Mouse (Mus musculus): Measurements from ENCODE around the gene Slc37a2. TPM values are rescaled to one million over a fixed set of nuclear protein-coding genes. Genes with fewer than 3 reads are reported as not detected.

The Slc37a2 gene
- polyA plus RNA-seq, 1 experiment, result 7.3 TPM

- peak within 1 kb of the TSS; percentile 7; the same call in 1 of the 2 replicates for H3K27ac ChIP-seq (ENCODE audit: control insufficient read depth, insufficient read depth, low read depth, low read length, poor library complexity)
- WGBS, result under 1% methylated on average over 21 of the region's 21 CpGs
- H3K4me1 ChIP-seq (ENCODE audit: control insufficient read depth, insufficient read depth, low read length), result no peaks in the 10 kb centered on the region; the same call in 1 of the 2 replicates
- TF ChIP-seq POLR2A (IDR thresholded peaks at IDR 0.05; ENCODE audit: borderline replicate concordance, control insufficient read depth, low read depth, low read length) (no peak), CTCF (IDR thresholded peaks at IDR 0.05; ENCODE audit: control insufficient read depth, insufficient read depth, low read length) (no peak)
- H3K4me3 ChIP-seq (replicated peaks; ENCODE audit: control insufficient read depth, low read depth, low read length), result peak within 1 kb of the TSS; percentile 66
These were observed 47.6 kb downstream of the Slc37a2 start, which contains the start of gene Tmem218 for GRCm38 (mm10) chr9:37207929-37208411. Gene Tmem218, plus strand, starts transcription at chr9:37208223.

DNA sequence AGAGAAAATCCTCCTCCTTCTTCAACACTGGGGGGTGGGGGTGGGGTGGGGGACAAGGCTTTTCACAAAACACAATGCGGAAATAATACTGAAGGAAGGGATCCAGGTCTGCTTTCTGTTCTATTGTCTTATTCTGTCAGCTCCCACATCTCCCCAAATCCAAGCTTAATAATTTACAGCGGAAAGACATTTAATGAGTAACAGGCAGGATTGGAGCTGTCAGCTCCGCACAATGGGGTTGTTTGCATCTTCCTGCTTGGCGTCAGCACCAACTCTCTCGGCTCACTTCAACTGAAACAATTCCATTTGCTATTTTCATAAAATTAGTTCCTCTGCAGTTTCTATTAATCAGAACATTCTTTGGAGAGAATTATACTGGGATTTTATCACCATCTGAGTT is 51.7 kb downstream of the Slc37a2 start:
- whole genome bisulfite sequencing, result 81% methylated on average over 5 of the region's 5 CpGs
- no peak overlapping the region for H3K27ac ChIP-seq (ENCODE audit: control insufficient read depth, insufficient read depth, low read depth, low read length, poor library complexity)
- no peak overlapping the region for H3K4me3 ChIP-seq (replicated peaks; ENCODE audit: control insufficient read depth, low read depth, low read length)
- TF ChIP-seq CTCF (IDR thresholded peaks at IDR 0.05; ENCODE audit: control insufficient read depth, insufficient read depth, low read length) (no peak), POLR2A (IDR thresholded peaks at IDR 0.05; ENCODE audit: borderline replicate concordance, control insufficient read depth, low read depth, low read length) (no peak)
- no peaks in the 10 kb centered on the region for H3K4me1 ChIP-seq (ENCODE audit: control insufficient read depth, insufficient read depth, low read length)

GRCm38 (mm10) chr9:37200414-37200813 is 55.1 kb downstream of the Slc37a2 start:
- no peak overlapping the region for H3K4me3 ChIP-seq (replicated peaks; ENCODE audit: control insufficient read depth, low read depth, low read length)
- no peak overlapping the region for H3K27ac ChIP-seq (ENCODE audit: control insufficient read depth, insufficient read depth, low read depth, low read length, poor library complexity)
- no peaks in the 10 kb centered on the region for H3K4me1 ChIP-seq (ENCODE audit: control insufficient read depth, insufficient read depth, low read length)
- WGBS, result 75% methylated on average over 5 of the region's 5 CpGs
- TF ChIP-seq POLR2A (IDR thresholded peaks at IDR 0.05; ENCODE audit: borderline replicate concordance, control insufficient read depth, low read depth, low read length), result no peak
- TF ChIP-seq CTCF (IDR thresholded peaks at IDR 0.05; ENCODE audit: control insufficient read depth, insufficient read depth, low read length), result no peak

- WGBS, result 62% methylated on average over 4 of the region's 4 CpGs
These were observed 58.5 kb downstream of the Slc37a2 start for GRCm38 (mm10) chr9:37197067-37197466.

GRCm38 (mm10) chr9:37188024-37188423 is 67.5 kb downstream of the Slc37a2 start:
- Histone ChIP-seq H3K4me1 (ENCODE audit: control insufficient read depth, insufficient read depth, low read length) (no peaks in the 10 kb centered on the region), H3K27ac (ENCODE audit: control insufficient read depth, insufficient read depth, low read depth, low read length, poor library complexity) (no peak overlapping the region), H3K4me3 (replicated peaks; ENCODE audit: control insufficient read depth, low read depth, low read length) (no peak overlapping the region)
- TF ChIP-seq POLR2A (IDR thresholded peaks at IDR 0.05; ENCODE audit: borderline replicate concordance, control insufficient read depth, low read depth, low read length) (no peak), CTCF (IDR thresholded peaks at IDR 0.05; ENCODE audit: control insufficient read depth, insufficient read depth, low read length) (no peak)
- WGBS, result 73% methylated on average over 3 of the region's 3 CpGs

More at GRCm38 (mm10) chr9:37197067-37197466, 58.5 kb downstream of the Slc37a2 start:
- Histone ChIP-seq H3K27ac (ENCODE audit: control insufficient read depth, insufficient read depth, low read depth, low read length, poor library complexity) (no peak overlapping the region), H3K4me3 (replicated peaks; ENCODE audit: control insufficient read depth, low read depth, low read length) (no peak overlapping the region), H3K4me1 (ENCODE audit: control insufficient read depth, insufficient read depth, low read length) (no peaks in the 10 kb centered on the region)
- no peak for TF ChIP-seq POLR2A (IDR thresholded peaks at IDR 0.05; ENCODE audit: borderline replicate concordance, control insufficient read depth, low read depth, low read length)
- TF ChIP-seq CTCF (IDR thresholded peaks at IDR 0.05; ENCODE audit: control insufficient read depth, insufficient read depth, low read length), result no peak

- WGBS, result 75% methylated on average over 5 of the region's 5 CpGs
- TF ChIP-seq POLR2A (IDR thresholded peaks at IDR 0.05; ENCODE audit: borderline replicate concordance, control insufficient read depth, low read depth, low read length) (no peak), CTCF (IDR thresholded peaks at IDR 0.05; ENCODE audit: control insufficient read depth, insufficient read depth, low read length) (no peak)
- Histone ChIP-seq H3K4me3 (replicated peaks; ENCODE audit: control insufficient read depth, low read depth, low read length) (no peak overlapping the region), H3K27ac (ENCODE audit: control insufficient read depth, insufficient read depth, low read depth, low read length, poor library complexity) (no peak overlapping the region), H3K4me1 (ENCODE audit: control insufficient read depth, insufficient read depth, low read length) (no peaks in the 10 kb centered on the region)
These were observed 68.1 kb downstream of the Slc37a2 start for GRCm38 (mm10) chr9:37187407-37187806.

DNA sequence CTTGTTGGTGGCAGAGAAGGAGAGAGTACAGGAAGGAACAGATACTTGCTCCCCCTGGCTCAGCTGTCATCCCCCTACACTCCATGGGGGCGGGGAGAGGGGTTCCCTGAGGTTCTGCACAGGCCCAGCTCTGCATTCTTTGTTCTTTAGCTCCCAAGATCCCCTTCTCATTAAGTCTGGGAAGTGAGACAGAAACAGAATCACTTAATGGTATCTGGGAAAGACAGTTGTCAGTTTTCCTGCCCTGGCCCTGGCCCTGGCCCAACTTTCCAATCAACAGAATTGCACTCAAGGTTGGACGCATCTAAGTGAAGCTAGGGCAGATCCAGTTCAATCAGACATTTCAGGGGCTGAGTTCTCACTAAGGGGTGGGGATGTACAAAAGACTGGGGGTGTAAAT is 72.4 kb downstream of the Slc37a2 start:
- WGBS, result 74% methylated on average over 2 of the region's 2 CpGs
- Histone ChIP-seq H3K4me3 (replicated peaks; ENCODE audit: control insufficient read depth, low read depth, low read length) (no peak overlapping the region), H3K4me1 (ENCODE audit: control insufficient read depth, insufficient read depth, low read length) (no peaks in the 10 kb centered on the region), H3K27ac (ENCODE audit: control insufficient read depth, insufficient read depth, low read depth, low read length, poor library complexity) (no peak overlapping the region)
- TF ChIP-seq CTCF (IDR thresholded peaks at IDR 0.05; ENCODE audit: control insufficient read depth, insufficient read depth, low read length) (no peak), POLR2A (IDR thresholded peaks at IDR 0.05; ENCODE audit: borderline replicate concordance, control insufficient read depth, low read depth, low read length) (no peak)

GRCm38 (mm10) chr9:37181596-37181995 is 73.9 kb downstream of the Slc37a2 start:
- no peak overlapping the region for H3K4me3 ChIP-seq (replicated peaks; ENCODE audit: control insufficient read depth, low read depth, low read length)

GRCm38 (mm10) chr9:37179596-37179995 is 75.9 kb downstream of the Slc37a2 start:
- Histone ChIP-seq H3K4me3 (replicated peaks; ENCODE audit: control insufficient read depth, low read depth, low read length) (no peak overlapping the region), H3K4me1 (ENCODE audit: control insufficient read depth, insufficient read depth, low read length) (no peaks in the 10 kb centered on the region), H3K27ac (ENCODE audit: control insufficient read depth, insufficient read depth, low read depth, low read length, poor library complexity) (no peak overlapping the region)
- TF ChIP-seq CTCF (IDR thresholded peaks at IDR 0.05; ENCODE audit: control insufficient read depth, insufficient read depth, low read length), result no peak
- 76% methylated on average over 4 of the region's 4 CpGs for WGBS

More at GRCm38 (mm10) chr9:37181596-37181995, 73.9 kb downstream of the Slc37a2 start:
- H3K27ac ChIP-seq (ENCODE audit: control insufficient read depth, insufficient read depth, low read depth, low read length, poor library complexity), result no peak overlapping the region
- no peaks in the 10 kb centered on the region for H3K4me1 ChIP-seq (ENCODE audit: control insufficient read depth, insufficient read depth, low read length)
- 76% methylated on average over 5 of the region's 5 CpGs for WGBS
- TF ChIP-seq POLR2A (IDR thresholded peaks at IDR 0.05; ENCODE audit: borderline replicate concordance, control insufficient read depth, low read depth, low read length) (no peak), CTCF (IDR thresholded peaks at IDR 0.05; ENCODE audit: control insufficient read depth, insufficient read depth, low read length) (no peak)

Data from bone marrow, adult 2 months (tissue).